Mouse (Mus musculus): ENCODE data around the gene Leap2.

The Leap2 gene

GRCm38 (mm10) chr11:53423036-53423435 lies at the start of gene Leap2:
TSS of gene Leap2 (minus strand) at chr11:53423170.
- DNase-seq, result no peak

- DNase-seq, result no peak
Observed at GRCm38 (mm10) chr11:53472709-53473108, 49.7 kb upstream of the Leap2 start.

GRCm38 (mm10) chr11:53469968-53470695 lies 47.2 kb upstream of the Leap2 start, which contains the start of gene Gm9837:
TSS of gene Gm9837 (minus strand) at chr11:53470479.
- DNase-seq, result peak; percentile 94 to 97

- peak in 1 of 2 experiments; percentile 40 for DNase-seq
Observed at GRCm38 (mm10) chr11:53469294-53469967, 46.5 kb upstream of the Leap2 start.

GRCm38 (mm10) chr11:53466231-53466971 lies 43.4 kb upstream of the Leap2 start:
- DNase-seq, result peak; percentile 94 to 95

GRCm38 (mm10) chr11:53463551-53464424 lies 40.8 kb upstream of the Leap2 start:
- peak in 1 of 2 experiments; percentile 45 for DNase-seq

- DNase-seq, result no peak
Observed at GRCm38 (mm10) chr11:53461727-53462126, 38.8 kb upstream of the Leap2 start.

- no peak for DNase-seq
Observed at GRCm38 (mm10) chr11:53460192-53460591, 37.2 kb upstream of the Leap2 start.

GRCm38 (mm10) chr11:53458996-53459395 lies 36.0 kb upstream of the Leap2 start:
- no peak for DNase-seq

GRCm38 (mm10) chr11:53457372-53457954 lies 34.5 kb upstream of the Leap2 start:
- no peak for DNase-seq

GRCm38 (mm10) chr11:53456474-53457371 lies 33.8 kb upstream of the Leap2 start, which contains the start of the genes Gm10447 and Shroom1:
TSS of gene Gm10447 (minus strand) at chr11:53457110.
TSS of gene Shroom1 (plus strand) at chr11:53457205.
- DNase-seq, result peak; percentile 42 to 66

GRCm38 (mm10) chr11:53453031-53453430 lies 30.1 kb upstream of the Leap2 start:
- DNase-seq, result no peak

GRCm38 (mm10) chr11:53452396-53452795 lies 29.4 kb upstream of the Leap2 start:
- peak; percentile 72 to 77 for DNase-seq

GRCm38 (mm10) chr11:53451361-53451760 lies 28.4 kb upstream of the Leap2 start:
- no peak for DNase-seq

GRCm38 (mm10) chr11:53450070-53450705 lies 27.2 kb upstream of the Leap2 start:
- peak in 1 of 2 experiments; percentile 43 for DNase-seq

GRCm38 (mm10) chr11:53448529-53448928 lies 25.6 kb upstream of the Leap2 start:
- peak; percentile 98 for DNase-seq

GRCm38 (mm10) chr11:53447996-53448395 lies 25.0 kb upstream of the Leap2 start:
- DNase-seq, result no peak

- DNase-seq, result no peak
Observed at GRCm38 (mm10) chr11:53446183-53446582, 23.2 kb upstream of the Leap2 start.

GRCm38 (mm10) chr11:53445562-53445961 lies 22.6 kb upstream of the Leap2 start:
- no peak for DNase-seq

GRCm38 (mm10) chr11:53443861-53444260 lies 20.9 kb upstream of the Leap2 start:
- peak; percentile 51 to 71 for DNase-seq
